Mouse (Mus musculus) liver, embryonic 14.5 days (tissue): ENCODE measurements around the gene Ryr1.

Source experiments
- CTCF ChIP-seq: IDR thresholded peaks from 2 replicates; pipeline ENCODE4 v1.5.1; 2016; ENCODE audit warnings: antibody characterized with exemption, low read depth, control low read depth
- EP300 ChIP-seq: IDR thresholded peaks from 2 replicates; pipeline ENCODE4 v1.6.1; 2016; ENCODE audit warnings: antibody characterized with exemption, low read depth

- no peak for TF ChIP-seq CTCF
- TF ChIP-seq EP300 = no peak
These were observed 170.2 kb downstream of the Ryr1 start for GRCm38 (mm10) chr7:28954773-28955172.
